Mouse (Mus musculus) liver, embryonic 13.5 days (tissue): ENCODE measurements around the gene Anapc11. TPM values are rescaled to one million over a fixed set of nuclear protein-coding genes. Genes with fewer than 3 reads are reported as not detected.
A peak's percentile ranks its signal among the peaks of the same experiment; 100 is the strongest.

Experiments
- ATAC-seq: fragments of 200-750 bp; cut with Nextera tagmentation; 2 replicates; pipeline ENCODE4 v1.8.0; 2017; ENCODE audit warnings: low read depth, mild to moderate bottlenecking, moderate number of reproducible peaks, moderate library complexity
- DNase-seq: peaks from one replicate; pipeline ENCODE4 v3.0.0; 2022
- H3K27ac ChIP-seq: fragments of 300-500 bp; sonication (generic); 2 replicates; pipeline ENCODE4 v1.5.1; 2015; ENCODE audit warnings: moderate library complexity, mild to moderate bottlenecking, inconsistent platforms
- H3K27me3 ChIP-seq: fragments of 300-500 bp; sonication (generic); 2 replicates; pipeline ENCODE4 v1.6.1; 2015; ENCODE audit warnings: mild to moderate bottlenecking, inconsistent platforms
- H3K36me3 ChIP-seq: fragments of 300-500 bp; sonication (generic); 2 replicates; pipeline ENCODE4 v1.6.1; 2015; ENCODE audit warnings: mild to moderate bottlenecking, inconsistent platforms
- H3K4me1 ChIP-seq: fragments of 300-500 bp; sonication (generic); replicated peaks from 2 replicates; pipeline ENCODE4 v1.6.1; 2015; ENCODE audit warnings: inconsistent platforms
- H3K4me2 ChIP-seq: fragments of 300-500 bp; sonication (generic); 2 replicates; pipeline ENCODE4 v1.6.1; 2015; ENCODE audit warnings: inconsistent platforms, mild to moderate bottlenecking, moderate library complexity
- H3K4me3 ChIP-seq: fragments of 300-500 bp; sonication (generic); replicated peaks from 2 replicates; pipeline ENCODE4 v1.5.1; 2015; ENCODE audit warnings: mild to moderate bottlenecking, inconsistent platforms
- H3K9ac ChIP-seq: fragments of 300-500 bp; sonication (generic); 2 replicates; pipeline ENCODE4 v1.6.1; 2015; ENCODE audit warnings: mild to moderate bottlenecking, inconsistent platforms
- H3K9me3 ChIP-seq: fragments of 300-500 bp; sonication (generic); replicated peaks from 2 replicates; pipeline ENCODE4 v1.6.1; 2016; ENCODE audit warnings: inconsistent platforms
- WGBS: fragments of 180-500 bp; shearing (Covaris S2); methylation state at CpG from one replicate; pipeline ENCODE4 v1.1.7; 2015; ENCODE audit not compliant: insufficient replicate concordance; 5-methylcytosine and 5-hydroxymethylcytosine counted together
- polyA plus RNA-seq: library from polyadenylated mRNA; unstranded; fragments of >200 nt; fragmentation: Nextera tagmentation; extraction: Ambion mirVana; gene quantifications from 2 replicates; pipeline ENCODE4 v1.2.1, GENCODE M21; 2015

The Anapc11 gene
- polyA plus RNA-seq, 1 experiment from 2014 or later: 102 TPM

- ATAC-seq: no peak
- H3K4me2 ChIP-seq: peak overlapping the region; percentile 85
- peaks cover 81% of the 10 kb centered on the region for H3K4me1 ChIP-seq
- H3K36me3 ChIP-seq: peaks cover 33% of the 10 kb centered on the region
- H3K9ac ChIP-seq: peak overlapping the region; percentile 99
- no peaks in the 10 kb centered on the region for H3K9me3 ChIP-seq
- peak overlapping the region; percentile 91 for H3K4me3 ChIP-seq
- 11% methylated on average over 7 of the region's 7 CpGs for WGBS
- no peak for DNase-seq
- peak overlapping the region; percentile 100 for H3K27ac ChIP-seq
- H3K27me3 ChIP-seq: no peaks in the 10 kb centered on the region
Observed at GRCm38 (mm10) chr11:120630881-120631725, 32.9 kb downstream of the Anapc11 start.

GRCm38 (mm10) chr11:120631726-120632448 is 33.7 kb downstream of the Anapc11 start:
- Histone ChIP-seq H3K27ac (peak overlapping the region; percentile 100), H3K4me2 (peak overlapping the region; percentile 85), H3K27me3 (no peaks in the 10 kb centered on the region), H3K36me3 (peaks cover 25% of the 10 kb centered on the region), H3K9me3 (no peaks in the 10 kb centered on the region), H3K9ac (peak overlapping the region; percentile 99), H3K4me1 (peaks cover 75% of the 10 kb centered on the region), H3K4me3 (peak overlapping the region; percentile 91)
- 36% methylated on average over 4 of the region's 4 CpGs for WGBS
- DNase-seq: peak; percentile 53
- peak; percentile 36 for ATAC-seq

GRCm38 (mm10) chr11:120632559-120633519 is 34.6 kb downstream of the Anapc11 start:
- peaks cover 15% of the 10 kb centered on the region for H3K36me3 ChIP-seq
- H3K9ac ChIP-seq: peak overlapping the region; percentile 99
- H3K4me3 ChIP-seq: peak overlapping the region; percentile 91
- WGBS: under 1% methylated on average over 102 of the region's 116 CpGs
- DNase-seq: peak; percentile 78
- peaks cover 65% of the 10 kb centered on the region for H3K4me1 ChIP-seq
- peak overlapping the region; percentile 85 for H3K4me2 ChIP-seq
- peak; percentile 75 for ATAC-seq
- no peaks in the 10 kb centered on the region for H3K27me3 ChIP-seq
- H3K27ac ChIP-seq: peak overlapping the region; percentile 100
- H3K9me3 ChIP-seq: no peaks in the 10 kb centered on the region

- peaks cover 58% of the 10 kb centered on the region for H3K4me1 ChIP-seq
Observed at GRCm38 (mm10) chr11:120633520-120634343, 35.5 kb downstream of the Anapc11 start, which contains the start of gene Mafg. Gene Mafg, minus strand, starts transcription at chr11:120633600.

GRCm38 (mm10) chr11:120634810-120635209 is 36.6 kb downstream of the Anapc11 start:
- no peak for ATAC-seq
- Histone ChIP-seq H3K36me3 (no peaks in the 10 kb centered on the region), H3K9me3 (no peaks in the 10 kb centered on the region), H3K9ac (0 out of 2 replicates have a peak overlapping the region, but pooled peaks have one; percentile 99), H3K27me3 (peaks cover 3% of the 10 kb centered on the region; the same call in 1 of the 2 replicates), H3K27ac (peak overlapping the region; percentile 100; the same call in 1 of the 2 replicates), H3K4me2 (peak overlapping the region; percentile 85), H3K4me1 (peaks cover 47% of the 10 kb centered on the region), H3K4me3 (peak overlapping the region; percentile 91; the same call in 1 of the 2 replicates)
- no peak for DNase-seq
- 84% methylated on average over 5 of the region's 5 CpGs for WGBS

More at GRCm38 (mm10) chr11:120633520-120634343, 35.5 kb downstream of the Anapc11 start, which contains the start of gene Mafg:
- H3K4me3 ChIP-seq: peak within 1 kb of the TSS; percentile 91
- peak within 1 kb of the TSS; percentile 85 for H3K4me2 ChIP-seq
- 8% methylated on average over 58 of the region's 58 CpGs for WGBS
- no peaks in the 10 kb centered on the region for H3K27me3 ChIP-seq
- peak within 1 kb of the TSS; percentile 99 for H3K9ac ChIP-seq
- DNase-seq (peak; percentile 92), ATAC-seq (peak; percentile 73)
- H3K36me3 ChIP-seq: peaks cover 10% of the 10 kb centered on the region
- peak within 1 kb of the TSS; percentile 100 for H3K27ac ChIP-seq
- H3K9me3 ChIP-seq: no peaks in the 10 kb centered on the region

GRCm38 (mm10) chr11:120641255-120641654 is 43.0 kb downstream of the Anapc11 start:
- H3K4me2 ChIP-seq: no peak overlapping the region
- H3K9me3 ChIP-seq: no peaks in the 10 kb centered on the region
- WGBS: 60% methylated on average over 9 of the region's 9 CpGs
- H3K36me3 ChIP-seq: no peaks in the 10 kb centered on the region
- H3K9ac ChIP-seq: no peak overlapping the region
- no peak for DNase-seq
- peaks cover 24% of the 10 kb centered on the region for H3K4me1 ChIP-seq
- H3K27ac ChIP-seq: no peak overlapping the region
- peaks cover 25% of the 10 kb centered on the region for H3K27me3 ChIP-seq
- ATAC-seq: no peak
- H3K4me3 ChIP-seq: no peak overlapping the region

- no peak for DNase-seq
- Histone ChIP-seq H3K4me3 (no peak overlapping the region), H3K9me3 (no peaks in the 10 kb centered on the region), H3K4me2 (no peak overlapping the region), H3K27me3 (peaks cover 27% of the 10 kb centered on the region), H3K9ac (0 out of 2 replicates have a peak overlapping the region, but pooled peaks have one; percentile 74), H3K27ac (no peak overlapping the region), H3K4me1 (peaks cover 24% of the 10 kb centered on the region), H3K36me3 (no peaks in the 10 kb centered on the region)
- WGBS: 73% methylated on average over 8 of the region's 8 CpGs
- no peak for ATAC-seq
Observed at GRCm38 (mm10) chr11:120641869-120642268, 43.6 kb downstream of the Anapc11 start.

- peak overlapping the region; percentile 88 for H3K4me2 ChIP-seq
- no peaks in the 10 kb centered on the region for H3K36me3 ChIP-seq
- peaks cover 39% of the 10 kb centered on the region for H3K27me3 ChIP-seq
- peaks cover 32% of the 10 kb centered on the region for H3K4me1 ChIP-seq
- ATAC-seq (peak; percentile 57), DNase-seq (peak; percentile 32)
- no peaks in the 10 kb centered on the region for H3K9me3 ChIP-seq
- H3K4me3 ChIP-seq: peak overlapping the region; percentile 52
- H3K27ac ChIP-seq: peak overlapping the region; percentile 31; the same call in 1 of the 2 replicates
- H3K9ac ChIP-seq: peak overlapping the region; percentile 74
- 3% methylated on average over 18 of the region's 18 CpGs for WGBS
Observed at GRCm38 (mm10) chr11:120642939-120643600, 44.8 kb downstream of the Anapc11 start.

GRCm38 (mm10) chr11:120643601-120643987 is 45.4 kb downstream of the Anapc11 start, which contains the start of gene Pycr1:
Gene Pycr1, minus strand, starts transcription at chr11:120643769.
- DNase-seq (peak; percentile 96), ATAC-seq (peak; percentile 99)
- Histone ChIP-seq H3K27ac (peak within 1 kb of the TSS; percentile 31; the same call in 1 of the 2 replicates), H3K9me3 (no peaks in the 10 kb centered on the region), H3K27me3 (peaks cover 42% of the 10 kb centered on the region), H3K9ac (peak within 1 kb of the TSS; percentile 74), H3K36me3 (no peaks in the 10 kb centered on the region), H3K4me2 (peak within 1 kb of the TSS; percentile 88), H3K4me3 (peak within 1 kb of the TSS; percentile 52), H3K4me1 (peaks cover 35% of the 10 kb centered on the region)
- under 1% methylated on average over 15 of the region's 15 CpGs for WGBS
